Mouse (Mus musculus) midbrain, embryonic 11.5 days (tissue): Measurements from ENCODE around the gene Fam227a. TPM values are rescaled to one million over a fixed set of nuclear protein-coding genes. Genes with fewer than 3 reads are reported as not detected.

Experiments
- ATAC-seq: fragments of 200-750 bp; cut with Nextera tagmentation; 2 replicates; pipeline ENCODE4 v1.8.0; 2017; ENCODE audit warnings: moderate TSS enrichment, moderate library complexity; ENCODE audit not compliant: low FRiP score
- DNase-seq: peaks from one replicate; pipeline ENCODE4 v3.0.0; 2015; ENCODE audit warnings: low spot score; ENCODE audit errors: missing footprints
- H3K27ac ChIP-seq: fragments of 300-500 bp; sonication (generic); 2 replicates; pipeline ENCODE4 v1.5.1; 2014; ENCODE audit warnings: low read depth, low read length
- H3K27me3 ChIP-seq: fragments of 300-500 bp; sonication (generic); 2 replicates; pipeline ENCODE4 v1.6.1; 2014; ENCODE audit warnings: mild to moderate bottlenecking, low read length, moderate library complexity, mixed read lengths; ENCODE audit not compliant: control insufficient read depth, insufficient read depth
- H3K36me3 ChIP-seq: fragments of 300-500 bp; sonication (generic); 2 replicates; pipeline ENCODE4 v1.6.1; 2014; ENCODE audit warnings: mild to moderate bottlenecking, low read length, moderate library complexity, mixed read lengths; ENCODE audit not compliant: control insufficient read depth, insufficient read depth
- H3K4me1 ChIP-seq: fragments of 300-500 bp; sonication (generic); 2 replicates; pipeline ENCODE4 v1.6.1; 2014; ENCODE audit warnings: low read length; ENCODE audit not compliant: control insufficient read depth, insufficient read depth
- H3K4me2 ChIP-seq: fragments of 300-500 bp; sonication (generic); 2 replicates; pipeline ENCODE4 v1.6.1; 2014; ENCODE audit warnings: mild to moderate bottlenecking, moderate library complexity
- H3K4me3 ChIP-seq: fragments of 300-500 bp; sonication (generic); 2 replicates; pipeline ENCODE4 v1.5.1; 2014; ENCODE audit warnings: low read depth, low read length
- H3K9ac ChIP-seq: fragments of 300-500 bp; sonication (generic); 2 replicates; pipeline ENCODE4 v1.6.1; 2014; ENCODE audit warnings: low read length
- H3K9me3 ChIP-seq: fragments of 300-500 bp; sonication (generic); 2 replicates; pipeline ENCODE4 v1.6.1; 2016; ENCODE audit warnings: low read length; ENCODE audit not compliant: control insufficient read depth
- WGBS: fragments of 180-500 bp; shearing (Covaris S2); extraction: QIAGEN DNeasy Blood & Tissue Kit; methylation state at CpG from one replicate; pipeline ENCODE4 v1.1.7; 2014; 5-methylcytosine and 5-hydroxymethylcytosine counted together
- polyA plus RNA-seq: library from polyadenylated mRNA; unstranded; fragments of >200 nt; fragmentation: Nextera tagmentation; extraction: Ambion mirVana; gene quantifications from 2 replicates; pipeline ENCODE4 v1.2.1, GENCODE M21; 2014

The Fam227a gene
- 2.2 and 3.7 TPM in 2 replicates for polyA plus RNA-seq

DNA sequence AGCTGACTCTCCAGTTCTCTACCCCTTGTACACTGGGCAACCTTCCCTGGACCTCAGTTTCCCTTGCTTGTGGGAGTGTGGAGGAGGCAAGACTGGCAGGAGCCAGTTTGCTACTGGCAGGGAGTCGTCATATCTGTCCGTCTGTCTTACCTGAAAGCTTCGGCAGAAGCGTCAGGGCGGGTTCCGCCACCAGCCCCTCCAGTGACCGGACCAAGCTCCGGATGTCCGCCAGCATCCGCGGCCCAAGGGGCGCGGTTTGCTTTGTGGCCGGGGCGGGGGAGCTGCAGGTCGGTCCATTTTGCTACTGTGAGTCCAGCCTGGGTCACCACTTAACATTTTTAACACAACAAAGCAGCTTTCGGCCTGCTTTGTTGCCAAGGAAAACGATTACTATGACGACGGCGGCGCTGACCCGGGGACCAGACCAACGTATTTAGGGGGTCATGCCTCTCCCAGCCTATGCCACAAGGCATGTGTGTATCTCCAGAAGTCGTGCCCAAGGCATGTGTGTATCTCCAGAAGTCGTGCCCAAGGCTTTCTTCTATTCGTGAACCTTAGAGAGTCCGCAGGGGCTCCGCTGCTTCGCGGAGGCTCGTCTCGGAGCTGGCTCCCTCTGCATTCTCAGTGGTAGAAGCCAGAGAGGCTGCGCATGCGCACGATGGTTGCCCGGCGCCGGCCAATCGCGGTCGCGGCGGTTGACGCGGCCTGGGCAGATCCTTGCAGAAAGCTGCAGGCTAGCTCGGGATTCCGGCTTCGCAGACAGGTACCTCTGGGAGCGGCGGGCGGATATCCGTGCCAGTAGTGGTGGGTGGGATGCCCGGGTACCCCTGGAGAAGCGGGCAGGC, at the start of gene Fam227a, which contains the start of gene Cby1:
Gene Fam227a, minus strand, starts transcription at position 426 of the 845 bp plus-strand sequence.
Gene Cby1, plus strand, starts transcription at position 669 of the 845 bp plus-strand sequence.
- Histone ChIP-seq H3K9me3 (no peaks in the 10 kb centered on the region), H3K4me3 (peak within 1 kb of the TSS; percentile 79), H3K27me3 (no peaks in the 10 kb centered on the region), H3K27ac (peak within 1 kb of the TSS; percentile 96), H3K36me3 (0 out of 2 replicates have a peak, but pooled peaks cover 4% of the 10 kb centered on the region), H3K4me1 (peaks cover 5% of the 10 kb centered on the region; the same call in 1 of the 2 replicates), H3K9ac (peak within 1 kb of the TSS; percentile 90), H3K4me2 (peak within 1 kb of the TSS; percentile 77)
- under 1% methylated on average over 55 of the region's 55 CpGs for WGBS
- peak; percentile 100 for DNase-seq
- peak; percentile 89 for ATAC-seq

- Histone ChIP-seq H3K27me3 (no peaks in the 10 kb centered on the region), H3K4me2 (no peak overlapping the region), H3K4me1 (no peaks in the 10 kb centered on the region), H3K36me3 (peaks cover 12% of the 10 kb centered on the region; the same call in 1 of the 2 replicates), H3K4me3 (no peak overlapping the region), H3K9me3 (no peaks in the 10 kb centered on the region), H3K27ac (no peak overlapping the region), H3K9ac (no peak overlapping the region)
- no peak for DNase-seq
- ATAC-seq: no peak
- WGBS: 92% methylated on average over 5 of the region's 5 CpGs
Observed at GRCm38 (mm10) chr15:79708229-79708822, 49.6 kb upstream of the Fam227a start.

DNA sequence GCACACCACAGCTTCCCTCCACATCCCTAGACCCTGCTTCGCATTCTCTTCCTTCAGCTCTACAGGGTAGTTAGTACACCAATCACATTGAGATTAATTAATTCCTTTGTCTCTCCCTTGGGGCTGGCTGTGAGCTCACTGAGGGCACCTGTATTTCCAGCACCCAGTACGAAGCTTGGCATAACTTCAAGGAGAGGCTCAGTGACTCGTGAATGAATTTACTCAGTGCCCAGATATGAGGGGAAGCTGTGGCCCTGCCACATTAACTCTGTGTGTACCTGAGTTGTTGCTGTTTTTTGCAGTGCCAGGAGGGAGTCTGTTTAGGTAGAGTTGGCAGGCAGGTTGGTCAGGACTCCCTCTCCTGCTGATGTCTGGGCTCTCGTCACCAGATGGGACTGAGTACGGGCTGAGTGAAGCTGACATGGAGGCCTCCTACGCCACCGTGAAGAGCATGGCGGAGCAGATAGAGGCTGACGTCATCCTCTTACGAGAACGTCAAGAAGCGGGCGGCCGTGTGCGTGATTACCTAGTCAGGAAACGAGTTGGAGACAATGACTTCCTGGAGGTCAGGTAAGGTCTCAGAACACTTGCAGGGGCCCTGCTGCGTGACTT, 48.0 kb upstream of the Fam227a start:
- H3K36me3 ChIP-seq: peaks cover 4% of the 10 kb centered on the region; the same call in 1 of the 2 replicates
- ATAC-seq: no peak
- no peak for DNase-seq

GRCm38 (mm10) chr15:79697558-79698187, 38.9 kb upstream of the Fam227a start:
- Histone ChIP-seq H3K4me2 (no peak overlapping the region), H3K27me3 (no peaks in the 10 kb centered on the region), H3K36me3 (peaks cover 3% of the 10 kb centered on the region; the same call in 1 of the 2 replicates), H3K9ac (no peak overlapping the region), H3K4me3 (no peak overlapping the region), H3K9me3 (no peaks in the 10 kb centered on the region), H3K27ac (no peak overlapping the region), H3K4me1 (peaks cover 2% of the 10 kb centered on the region; the same call in 1 of the 2 replicates)
- WGBS: 83% methylated on average over 9 of the region's 9 CpGs
- DNase-seq: no peak
- no peak for ATAC-seq

More for the DNA sequence above, 48.0 kb upstream of the Fam227a start:
- H3K4me2 ChIP-seq: no peak overlapping the region
- no peaks in the 10 kb centered on the region for H3K4me1 ChIP-seq
- no peak overlapping the region for H3K9ac ChIP-seq
- H3K27ac ChIP-seq: no peak overlapping the region
- 93% methylated on average over 17 of the region's 17 CpGs for WGBS
- H3K4me3 ChIP-seq: no peak overlapping the region
- H3K27me3 ChIP-seq: no peaks in the 10 kb centered on the region
- H3K9me3 ChIP-seq: no peaks in the 10 kb centered on the region

DNA sequence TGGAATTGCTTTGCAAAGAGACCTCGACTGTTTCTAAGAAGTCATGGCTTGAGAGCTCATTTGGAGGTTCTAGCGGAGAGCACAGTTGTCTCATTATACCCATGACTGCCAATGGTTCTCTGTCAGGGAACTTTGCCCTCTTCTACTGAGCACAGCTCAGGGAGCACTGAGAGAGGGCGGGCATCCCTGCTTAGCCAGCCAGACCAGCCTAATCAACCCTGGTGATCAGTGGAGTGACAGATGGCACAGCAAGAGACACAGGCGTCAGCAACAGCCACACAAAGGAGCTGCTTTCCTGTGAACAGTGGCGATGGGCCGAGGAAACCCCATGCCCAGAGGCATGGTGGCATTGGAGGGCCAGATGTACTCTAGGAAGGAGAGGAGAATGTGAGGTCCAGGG, 38.3 kb upstream of the Fam227a start:
- no peak for ATAC-seq
- no peak overlapping the region for H3K4me2 ChIP-seq
- H3K9ac ChIP-seq: no peak overlapping the region
- H3K4me1 ChIP-seq: peaks cover 7% of the 10 kb centered on the region; the same call in 1 of the 2 replicates
- H3K9me3 ChIP-seq: no peaks in the 10 kb centered on the region
- H3K27ac ChIP-seq: no peak overlapping the region
- H3K4me3 ChIP-seq: no peak overlapping the region
- no peaks in the 10 kb centered on the region for H3K27me3 ChIP-seq
- 87% methylated on average over 6 of the region's 6 CpGs for WGBS
- peaks cover 3% of the 10 kb centered on the region; the same call in 1 of the 2 replicates for H3K36me3 ChIP-seq
- DNase-seq: no peak

DNA sequence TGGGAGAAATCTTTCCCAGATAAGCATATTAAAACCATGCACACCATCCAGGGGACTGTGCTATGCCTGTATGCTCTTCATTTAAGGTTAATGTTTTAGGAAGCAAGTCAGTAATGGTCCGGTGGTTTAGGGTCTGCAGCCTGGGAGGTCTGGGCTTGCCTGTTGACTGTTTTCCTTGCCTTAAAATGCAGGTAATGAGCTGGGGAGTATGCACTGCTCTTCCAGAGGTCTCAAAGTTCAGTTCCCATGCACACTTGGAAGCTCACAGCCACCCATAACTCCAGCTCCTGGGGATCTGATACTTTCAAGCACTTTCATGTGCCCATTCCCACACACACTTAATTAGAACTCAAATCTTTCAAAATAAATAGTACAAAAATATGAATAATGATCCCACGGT, 37.8 kb upstream of the Fam227a start:
- Histone ChIP-seq H3K4me3 (no peak overlapping the region), H3K36me3 (peaks cover 3% of the 10 kb centered on the region; the same call in 1 of the 2 replicates), H3K4me1 (peaks cover 12% of the 10 kb centered on the region), H3K4me2 (no peak overlapping the region), H3K9ac (no peak overlapping the region), H3K9me3 (no peaks in the 10 kb centered on the region), H3K27me3 (no peaks in the 10 kb centered on the region), H3K27ac (no peak overlapping the region)
- no peak for ATAC-seq
- DNase-seq: no peak
- WGBS: 98% methylated on average over 2 of the region's 2 CpGs

- Histone ChIP-seq H3K4me2 (no peak overlapping the region), H3K9me3 (no peaks in the 10 kb centered on the region), H3K4me1 (peaks cover 14% of the 10 kb centered on the region), H3K4me3 (no peak overlapping the region), H3K27ac (no peak overlapping the region), H3K36me3 (peaks cover 3% of the 10 kb centered on the region; the same call in 1 of the 2 replicates), H3K27me3 (no peaks in the 10 kb centered on the region), H3K9ac (no peak overlapping the region)
- WGBS: 73% methylated on average over 3 of the region's 3 CpGs
- no peak for ATAC-seq
- no peak for DNase-seq
Observed at GRCm38 (mm10) chr15:79695516-79695915, 36.8 kb upstream of the Fam227a start.

- H3K9me3 ChIP-seq: no peaks in the 10 kb centered on the region
- H3K36me3 ChIP-seq: peaks cover 3% of the 10 kb centered on the region; the same call in 1 of the 2 replicates
- H3K4me2 ChIP-seq: no peak overlapping the region
- no peak overlapping the region for H3K9ac ChIP-seq
- peaks cover 20% of the 10 kb centered on the region for H3K4me1 ChIP-seq
- DNase-seq: no peak
- ATAC-seq: no peak
- no peak overlapping the region for H3K4me3 ChIP-seq
- no peaks in the 10 kb centered on the region for H3K27me3 ChIP-seq
- H3K27ac ChIP-seq: no peak overlapping the region
- 87% methylated on average over 4 of the region's 4 CpGs for WGBS
Observed at GRCm38 (mm10) chr15:79694512-79694911, 35.8 kb upstream of the Fam227a start.
